Mouse (Mus musculus) midbrain, embryonic 10.5 days (tissue): Measurements from ENCODE around the gene Usp40. TPM values are rescaled to one million over a fixed set of nuclear protein-coding genes. Genes with fewer than 3 reads are reported as not detected.

Experiments
- DNase-seq: peaks from one replicate; pipeline ENCODE4 v3.0.0-alpha.2; 2017; ENCODE audit warnings: low spot score
- H3K27ac ChIP-seq: fragments of 300-500 bp; sonication (generic); replicated peaks from 2 replicates; pipeline ENCODE4 v1.5.1; 2016; ENCODE audit warnings: mild to moderate bottlenecking
- H3K27me3 ChIP-seq: fragments of 300-500 bp; sonication (generic); 2 replicates; pipeline ENCODE4 v1.6.1; 2016; ENCODE audit warnings: low read depth, mild to moderate bottlenecking; ENCODE audit not compliant: poor library complexity, severe bottlenecking
- H3K36me3 ChIP-seq: fragments of 300-500 bp; sonication (generic); 2 replicates; pipeline ENCODE4 v1.6.1; 2016; ENCODE audit warnings: mild to moderate bottlenecking, moderate library complexity
- H3K4me1 ChIP-seq: fragments of 300-500 bp; sonication (generic); 2 replicates; pipeline ENCODE4 v1.6.1; 2016
- H3K4me3 ChIP-seq: fragments of 300-500 bp; sonication (generic); 2 replicates; pipeline ENCODE4 v1.5.1; 2016; ENCODE audit warnings: mild to moderate bottlenecking, moderate library complexity
- H3K9me3 ChIP-seq: fragments of 300-500 bp; sonication (generic); replicated peaks from 2 replicates; pipeline ENCODE4 v1.6.1; 2016; ENCODE audit warnings: mild to moderate bottlenecking
- WGBS: fragments of 180-500 bp; shearing (Covaris S2); methylation state at CpG from one replicate; pipeline ENCODE4 v1.1.7; 2016; 5-methylcytosine and 5-hydroxymethylcytosine counted together
- polyA plus RNA-seq: library from polyadenylated mRNA; unstranded; fragments of >200 nt; fragmentation: Nextera tagmentation; extraction: Ambion mirVana; gene quantifications from 2 replicates; pipeline ENCODE4 v1.2.1, GENCODE M21; 2016

Usp40 gene
- polyA plus RNA-seq, 1 experiment from 2014 or later, result 30.9 TPM

DNA sequence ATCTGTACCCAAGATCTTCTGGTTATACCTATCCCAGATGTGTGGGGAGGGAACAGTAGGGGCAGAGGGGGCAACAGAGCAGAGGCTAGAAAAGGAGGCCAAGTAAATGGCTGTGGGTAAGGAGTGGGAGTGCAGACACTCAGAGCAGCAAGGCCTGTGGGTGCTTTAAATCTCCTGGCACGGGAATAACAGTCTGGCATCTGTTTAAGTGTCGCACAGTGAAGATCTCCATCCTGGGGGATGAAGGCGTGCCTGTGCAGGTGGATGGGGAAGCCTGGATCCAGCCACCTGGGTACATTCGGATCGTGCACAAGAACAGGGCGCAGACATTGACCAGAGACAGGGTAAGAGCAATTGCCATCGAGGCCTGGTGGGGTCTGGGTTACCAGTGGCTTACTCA is 72.3 kb downstream of the Usp40 start:
- peaks cover 98% of the 10 kb centered on the region for H3K36me3 ChIP-seq
- DNase-seq, result no peak
- 94% methylated on average over 7 of the region's 7 CpGs for WGBS
- no peak overlapping the region for H3K4me3 ChIP-seq
- no peaks in the 10 kb centered on the region for H3K9me3 ChIP-seq
- H3K4me1 ChIP-seq, result no peaks in the 10 kb centered on the region
- no peak overlapping the region for H3K27ac ChIP-seq
- no peaks in the 10 kb centered on the region for H3K27me3 ChIP-seq

DNA sequence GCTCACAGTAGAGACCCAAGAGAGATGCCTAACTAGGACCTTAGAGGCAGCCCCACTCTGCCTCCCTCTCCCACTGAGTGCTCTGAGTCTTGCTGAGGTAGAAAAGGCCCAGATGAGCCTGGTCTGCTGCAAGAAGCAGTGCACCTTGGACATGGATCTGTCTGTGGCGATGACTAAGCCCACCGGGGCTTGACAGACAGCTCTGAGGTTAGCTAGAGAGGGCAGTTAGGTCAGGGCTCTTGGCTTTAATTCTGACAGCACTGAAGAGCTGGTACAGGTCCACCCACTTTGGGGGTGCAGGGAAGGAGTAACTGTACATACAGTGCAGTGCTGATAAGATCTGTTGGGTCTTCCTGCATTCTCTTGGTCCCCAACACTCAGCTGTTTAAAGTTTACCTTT is 72.8 kb downstream of the Usp40 start:
- Histone ChIP-seq H3K27ac (no peak overlapping the region), H3K27me3 (no peaks in the 10 kb centered on the region), H3K4me1 (no peaks in the 10 kb centered on the region), H3K36me3 (peaks cover 98% of the 10 kb centered on the region), H3K4me3 (no peak overlapping the region), H3K9me3 (no peaks in the 10 kb centered on the region)
- no peak for DNase-seq
- WGBS, result 85% methylated on average over 2 of the region's 2 CpGs

DNA sequence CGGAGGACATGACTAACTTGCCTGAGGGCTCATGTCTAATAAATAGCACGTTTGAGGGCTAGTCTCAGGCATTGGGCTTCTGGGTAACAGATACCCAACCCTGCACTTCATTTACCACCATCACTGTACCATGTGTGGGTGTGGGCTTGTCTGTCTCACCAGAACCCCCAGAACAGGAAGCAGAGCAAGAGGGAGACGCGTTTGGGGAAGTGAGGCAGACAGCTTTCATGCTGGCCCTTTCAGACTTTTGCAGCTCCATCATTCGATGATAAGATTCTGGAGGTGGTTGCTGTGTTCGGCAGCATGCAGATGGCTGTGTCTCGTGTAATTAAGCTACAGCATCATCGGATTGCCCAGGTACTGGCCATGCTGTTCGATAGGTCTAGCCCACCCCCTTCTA is 73.3 kb downstream of the Usp40 start:
- H3K36me3 ChIP-seq, result peaks cover 98% of the 10 kb centered on the region
- 93% methylated on average over 9 of the region's 9 CpGs for WGBS

DNA sequence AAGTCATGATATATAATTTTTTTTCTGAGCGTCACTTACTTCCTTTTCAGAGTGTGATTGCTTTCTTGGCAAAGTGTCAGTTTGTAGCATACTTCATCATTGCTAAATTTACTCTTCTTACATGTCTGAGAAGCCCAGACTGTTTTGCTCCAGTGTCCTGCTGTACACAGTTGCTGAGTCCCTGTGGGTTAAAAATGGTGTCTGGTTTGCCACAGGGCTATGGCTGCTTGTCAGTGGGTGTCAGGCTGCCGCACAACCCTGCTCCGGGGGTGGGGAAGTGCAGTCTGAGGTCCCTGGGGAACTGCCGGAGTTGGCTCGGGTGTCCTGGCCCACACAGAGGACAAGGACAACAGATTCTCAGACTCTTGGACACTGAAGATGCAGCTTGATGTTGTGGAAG is 75.3 kb downstream of the Usp40 start:
- H3K9me3 ChIP-seq, result no peaks in the 10 kb centered on the region
- no peaks in the 10 kb centered on the region for H3K4me1 ChIP-seq
- no peak for DNase-seq
- H3K27me3 ChIP-seq, result no peaks in the 10 kb centered on the region
- peaks cover 97% of the 10 kb centered on the region for H3K36me3 ChIP-seq
- no peak overlapping the region for H3K4me3 ChIP-seq
- H3K27ac ChIP-seq, result no peak overlapping the region
- 84% methylated on average over 5 of the region's 5 CpGs for WGBS

More for the DNA sequence above, 73.3 kb downstream of the Usp40 start:
- no peak overlapping the region for H3K27ac ChIP-seq
- no peak for DNase-seq
- no peak overlapping the region for H3K4me3 ChIP-seq
- H3K27me3 ChIP-seq, result no peaks in the 10 kb centered on the region
- H3K4me1 ChIP-seq, result no peaks in the 10 kb centered on the region
- no peaks in the 10 kb centered on the region for H3K9me3 ChIP-seq

DNA sequence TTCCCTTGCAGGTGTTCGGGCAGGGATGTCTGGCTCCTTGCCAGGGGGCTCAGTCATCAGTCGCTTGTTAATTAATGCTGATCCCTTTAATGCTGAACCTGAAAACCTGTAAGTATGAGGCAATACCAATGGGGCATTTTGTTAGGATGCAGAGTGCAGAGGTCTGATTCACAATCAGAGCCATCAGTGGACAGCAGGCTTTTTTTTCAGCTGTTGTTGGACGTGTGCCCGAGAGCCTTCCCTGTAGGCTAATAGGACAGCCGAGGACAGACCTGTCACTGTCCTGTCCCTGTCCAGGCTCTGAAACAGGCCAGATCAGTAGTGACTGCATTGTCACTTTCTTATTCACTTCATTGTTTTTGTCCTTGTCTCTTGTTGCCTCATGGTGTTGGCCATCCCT is 78.6 kb downstream of the Usp40 start:
- 92% methylated on average over 5 of the region's 5 CpGs for WGBS
- Histone ChIP-seq H3K36me3 (peaks cover 97% of the 10 kb centered on the region), H3K27me3 (no peaks in the 10 kb centered on the region), H3K9me3 (no peaks in the 10 kb centered on the region), H3K27ac (no peak overlapping the region), H3K4me3 (no peak overlapping the region), H3K4me1 (no peaks in the 10 kb centered on the region)
- DNase-seq, result no peak

DNA sequence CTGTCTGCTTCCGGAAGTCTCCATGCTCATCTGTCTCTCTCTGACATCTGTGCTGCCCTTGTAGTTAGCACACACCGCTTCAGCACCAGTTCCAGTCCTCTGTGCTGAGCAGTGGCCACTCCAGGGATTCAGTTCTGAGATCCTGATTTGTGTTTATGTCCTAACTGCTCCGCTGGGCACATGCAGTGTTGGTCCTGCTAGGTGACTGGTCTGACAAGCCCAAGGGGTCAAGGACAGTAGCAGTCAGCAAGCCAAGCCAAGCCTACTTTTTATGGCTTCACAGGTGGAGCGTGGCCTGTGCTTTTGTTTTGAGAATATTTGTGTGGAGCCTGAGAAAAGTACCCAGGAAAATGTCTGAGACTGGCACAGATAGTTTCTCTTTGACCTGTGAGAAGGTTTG is 83.5 kb downstream of the Usp40 start:
- Histone ChIP-seq H3K27ac (no peak overlapping the region), H3K9me3 (no peaks in the 10 kb centered on the region), H3K4me3 (no peak overlapping the region), H3K27me3 (no peaks in the 10 kb centered on the region), H3K36me3 (peaks cover 95% of the 10 kb centered on the region), H3K4me1 (no peaks in the 10 kb centered on the region)
- DNase-seq, result no peak
- WGBS, result 94% methylated on average over 4 of the region's 4 CpGs

DNA sequence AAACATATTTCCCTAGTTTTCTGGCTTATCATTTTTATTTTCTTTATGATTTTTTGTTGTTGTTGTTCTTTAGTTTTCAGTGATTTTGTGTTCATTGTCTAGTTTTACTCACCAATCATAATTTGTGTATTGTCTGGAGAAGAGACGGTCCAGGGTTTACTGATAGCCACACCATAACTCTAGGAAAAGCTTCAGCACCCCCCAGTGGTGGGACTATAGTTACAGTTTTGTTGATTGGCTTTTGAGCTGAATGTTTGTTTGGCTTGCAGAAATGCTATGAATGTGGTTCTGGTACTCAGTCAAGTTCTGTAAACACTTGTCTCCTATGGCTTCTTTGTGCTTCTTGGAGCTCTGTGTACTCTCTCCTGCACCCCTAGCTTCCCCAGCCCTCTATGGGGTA is 85.7 kb downstream of the Usp40 start:
- no peaks in the 10 kb centered on the region for H3K27me3 ChIP-seq
- no peak for DNase-seq
- H3K4me1 ChIP-seq, result no peaks in the 10 kb centered on the region
- no peak overlapping the region for H3K4me3 ChIP-seq
- peaks cover 96% of the 10 kb centered on the region for H3K36me3 ChIP-seq
- no peak overlapping the region for H3K27ac ChIP-seq
- no peaks in the 10 kb centered on the region for H3K9me3 ChIP-seq
- WGBS, result 84% methylated on average over 1 of the region's 1 CpGs

DNA sequence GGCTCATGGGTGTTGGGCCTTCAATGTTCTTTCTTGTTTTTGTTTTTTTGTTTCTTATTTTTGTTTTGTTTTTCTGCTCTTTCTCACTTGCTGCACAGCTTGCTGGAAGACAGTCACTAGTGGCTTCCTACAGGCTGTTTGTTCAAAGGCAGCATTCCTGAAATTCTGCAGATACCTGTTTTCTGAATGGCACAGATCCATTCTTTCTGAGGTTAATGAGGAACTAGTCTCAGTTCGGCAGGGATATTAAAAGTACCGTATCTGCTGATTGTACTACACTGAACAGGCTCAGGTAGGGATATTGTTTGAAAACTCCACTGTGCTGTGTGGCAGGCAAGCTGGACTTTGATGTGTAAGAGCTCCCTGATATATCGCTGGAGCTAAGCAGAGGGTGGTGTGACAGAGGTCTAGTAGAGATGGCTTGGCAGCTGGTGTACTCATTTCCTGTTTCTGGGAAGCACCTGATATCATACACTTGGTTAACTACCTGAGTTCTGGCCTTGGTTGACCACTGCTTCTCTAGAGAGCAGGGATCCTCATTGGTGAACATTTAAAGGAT is 88.2 kb downstream of the Usp40 start:
- Histone ChIP-seq H3K36me3 (peaks cover 92% of the 10 kb centered on the region), H3K27ac (no peak overlapping the region), H3K9me3 (no peaks in the 10 kb centered on the region), H3K4me1 (no peaks in the 10 kb centered on the region), H3K27me3 (no peaks in the 10 kb centered on the region), H3K4me3 (no peak overlapping the region)
- DNase-seq, result no peak
- 88% methylated on average over 3 of the region's 3 CpGs for WGBS

DNA sequence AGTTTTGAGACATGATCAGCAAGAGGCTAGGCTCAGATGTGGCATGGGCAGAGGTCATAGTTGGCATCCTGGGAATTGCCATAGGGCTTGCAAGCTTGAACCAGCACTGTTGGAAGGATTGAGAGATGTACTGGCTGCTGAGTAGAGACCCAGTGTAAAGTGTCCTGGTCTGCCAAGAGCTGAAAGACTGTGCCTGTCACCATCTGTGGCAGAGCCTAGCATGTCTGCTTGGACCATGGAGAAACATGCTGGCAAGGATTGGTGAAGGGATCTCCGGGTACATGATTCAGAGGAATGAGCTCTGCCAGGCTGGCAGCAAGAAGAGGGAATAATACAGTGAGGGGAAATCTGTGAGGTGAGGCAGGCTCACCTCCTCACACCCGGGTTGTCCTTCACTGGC is 90.3 kb downstream of the Usp40 start:
- H3K4me1 ChIP-seq, result no peaks in the 10 kb centered on the region
- no peaks in the 10 kb centered on the region for H3K9me3 ChIP-seq
- DNase-seq, result no peak
- 90% methylated on average over 2 of the region's 2 CpGs for WGBS
- H3K27ac ChIP-seq, result no peak overlapping the region
- peaks cover 72% of the 10 kb centered on the region for H3K36me3 ChIP-seq
- no peaks in the 10 kb centered on the region for H3K27me3 ChIP-seq
- H3K4me3 ChIP-seq, result no peak overlapping the region

DNA sequence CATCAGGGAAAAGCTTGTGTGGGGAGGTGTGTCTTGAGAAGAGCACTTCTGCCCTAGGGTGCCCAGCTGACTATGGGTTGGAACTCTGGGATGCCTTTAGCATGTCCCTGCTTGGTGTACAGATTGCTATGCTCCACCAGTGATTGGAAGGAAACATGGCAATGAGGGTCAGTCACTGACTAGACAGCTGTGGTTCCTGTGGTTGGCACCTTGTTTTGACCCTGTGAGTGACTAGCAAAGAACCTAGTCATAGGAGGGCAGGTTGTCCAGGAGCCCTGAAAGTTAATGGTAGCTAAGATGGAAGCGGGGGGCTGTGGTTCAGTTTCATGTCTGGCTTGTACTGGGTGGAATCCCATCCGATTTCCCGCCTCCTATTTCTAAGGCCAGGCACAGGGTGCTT is 91.0 kb downstream of the Usp40 start:
- Histone ChIP-seq H3K9me3 (no peaks in the 10 kb centered on the region), H3K36me3 (peaks cover 68% of the 10 kb centered on the region), H3K27me3 (no peaks in the 10 kb centered on the region), H3K27ac (no peak overlapping the region), H3K4me1 (no peaks in the 10 kb centered on the region), H3K4me3 (no peak overlapping the region)
- WGBS, result 96% methylated on average over 3 of the region's 3 CpGs
- DNase-seq, result no peak

DNA sequence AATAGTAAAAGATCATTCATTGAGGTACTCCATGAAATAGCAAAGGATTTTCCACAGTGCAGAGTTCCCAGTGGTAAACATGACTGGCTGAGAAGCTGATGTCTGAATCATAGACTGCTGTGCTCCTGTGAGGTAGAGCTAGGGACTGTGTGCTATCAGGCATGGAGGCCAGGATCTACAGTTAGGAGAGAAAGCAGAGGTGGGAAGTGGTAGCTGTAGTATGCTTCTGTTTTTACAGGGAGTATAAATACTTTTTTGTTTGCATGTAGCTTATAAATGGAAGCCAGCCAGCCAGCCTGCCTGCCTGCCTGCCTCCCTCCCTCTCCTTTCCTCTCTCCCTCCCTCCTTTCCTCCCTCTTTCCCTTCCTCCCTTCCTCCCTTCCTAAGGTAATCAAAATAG is 95.0 kb downstream of the Usp40 start:
- no peak for DNase-seq
- H3K4me1 ChIP-seq, result no peaks in the 10 kb centered on the region
- peaks cover 41% of the 10 kb centered on the region for H3K36me3 ChIP-seq
- H3K4me3 ChIP-seq, result no peak overlapping the region
- no peak overlapping the region for H3K27ac ChIP-seq
- H3K27me3 ChIP-seq, result no peaks in the 10 kb centered on the region
- H3K9me3 ChIP-seq, result no peaks in the 10 kb centered on the region

DNA sequence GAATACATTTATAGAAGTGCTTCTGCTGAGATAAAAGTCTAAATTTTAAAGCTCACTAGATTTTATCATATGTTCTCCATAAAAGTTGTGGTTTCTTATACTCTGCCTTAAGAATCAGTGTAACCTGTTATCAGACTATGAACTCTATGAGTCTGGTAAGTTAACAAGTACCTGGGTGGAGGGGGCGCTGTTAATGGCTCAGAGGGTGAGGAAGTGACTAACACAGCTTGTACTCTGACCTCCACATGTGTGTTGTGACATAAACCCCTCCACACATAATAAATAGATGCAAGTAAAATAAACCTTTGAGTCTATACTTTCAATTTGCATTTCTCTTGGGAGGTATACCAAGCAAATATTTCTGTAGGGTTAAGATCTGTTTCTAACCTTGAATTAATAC is 97.9 kb downstream of the Usp40 start:
- no peaks in the 10 kb centered on the region for H3K4me1 ChIP-seq
- peaks cover 23% of the 10 kb centered on the region for H3K36me3 ChIP-seq
- no peak for DNase-seq
- no peaks in the 10 kb centered on the region for H3K9me3 ChIP-seq
- H3K27me3 ChIP-seq, result no peaks in the 10 kb centered on the region
- WGBS, result 76% methylated on average over 1 of the region's 1 CpGs
- no peak overlapping the region for H3K27ac ChIP-seq
- H3K4me3 ChIP-seq, result no peak overlapping the region

DNA sequence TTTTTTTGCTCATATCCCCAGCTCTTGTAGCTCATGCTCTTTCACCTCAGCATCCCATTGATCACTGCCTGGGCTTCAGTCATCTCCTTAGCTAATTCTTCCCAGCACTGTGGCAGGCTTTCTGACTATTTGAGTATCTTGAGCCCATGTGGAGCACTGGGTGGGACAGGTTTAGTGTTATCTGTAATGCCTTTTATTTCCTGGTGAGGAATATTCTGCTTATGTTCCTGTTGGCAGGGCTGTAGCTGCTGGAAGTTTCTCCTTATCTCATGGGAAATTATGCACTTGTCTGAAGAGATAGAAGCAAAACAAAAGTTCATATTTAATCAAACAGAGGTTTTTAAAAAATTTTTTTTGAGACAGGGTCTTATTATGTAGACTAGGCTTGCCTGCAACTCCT is 98.8 kb downstream of the Usp40 start:
- Histone ChIP-seq H3K4me1 (no peaks in the 10 kb centered on the region), H3K27me3 (no peaks in the 10 kb centered on the region)
- no peak for DNase-seq

DNA sequence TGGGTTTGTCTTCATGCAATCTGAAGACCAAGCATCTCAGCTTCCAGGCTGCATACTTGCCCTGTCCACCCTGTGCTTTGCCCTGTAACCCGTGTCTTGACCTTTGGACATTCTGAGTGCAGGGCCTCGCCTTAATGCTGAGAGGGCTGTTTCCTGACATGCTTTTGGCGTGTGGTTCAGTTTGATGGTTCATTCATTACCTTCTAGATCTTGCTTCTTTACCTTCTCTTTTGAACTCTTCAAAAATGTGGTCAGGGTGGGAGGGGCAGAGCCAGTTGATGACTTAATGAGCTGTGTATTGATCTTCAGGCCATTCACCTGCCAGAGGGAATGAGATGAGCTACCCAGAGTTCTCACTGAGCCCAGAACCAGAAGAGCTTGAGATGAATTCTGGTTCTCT is 99.6 kb downstream of the Usp40 start:
- H3K27ac ChIP-seq, result no peak overlapping the region
- H3K4me3 ChIP-seq, result no peak overlapping the region
- no peaks in the 10 kb centered on the region for H3K27me3 ChIP-seq
- peaks cover 20% of the 10 kb centered on the region for H3K36me3 ChIP-seq
- WGBS, result 80% methylated on average over 3 of the region's 3 CpGs
- H3K9me3 ChIP-seq, result no peaks in the 10 kb centered on the region
- no peak for DNase-seq
- no peaks in the 10 kb centered on the region for H3K4me1 ChIP-seq

More for the DNA sequence above, 98.8 kb downstream of the Usp40 start:
- Histone ChIP-seq H3K27ac (no peak overlapping the region), H3K9me3 (no peaks in the 10 kb centered on the region), H3K36me3 (peaks cover 20% of the 10 kb centered on the region), H3K4me3 (no peak overlapping the region)
